Mouse (Mus musculus): ENCODE results near the gene Cacna1e. TPM values are rescaled to one million over a fixed set of nuclear protein-coding genes. Genes with fewer than 3 reads are reported as not detected.

Gene Cacna1e
- polyA plus RNA-seq, 1 experiment from 2014 or later: 7.8 TPM

DNA sequence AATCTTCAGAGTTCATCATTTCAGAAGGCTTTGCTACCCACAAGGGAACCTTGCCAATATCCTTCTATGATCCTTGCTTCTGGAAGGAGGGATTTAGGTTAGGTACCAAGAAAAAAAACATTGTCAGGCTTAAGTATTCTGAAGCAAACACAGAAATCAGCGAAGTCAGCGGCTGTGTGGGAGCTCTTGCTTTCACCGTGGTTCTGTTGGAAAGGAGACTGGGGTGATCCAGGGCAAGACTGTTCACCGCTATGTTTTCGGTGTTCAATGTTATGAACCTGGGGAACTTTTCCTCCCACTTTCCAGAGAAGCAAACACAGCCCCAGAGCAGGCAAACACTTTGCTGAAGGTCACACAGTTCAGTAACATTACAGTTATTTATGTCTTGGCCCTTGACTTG, 383.4 kb downstream of the Cacna1e start:
- WGBS: 79% methylated on average over 5 of the region's 5 CpGs
- ATAC-seq (ENCODE audit: low FRiP score): peak; percentile 49; the same call in 1 of the 2 replicates
- peaks cover 11% of the 10 kb centered on the region for H3K4me1 ChIP-seq (replicated peaks)

DNA sequence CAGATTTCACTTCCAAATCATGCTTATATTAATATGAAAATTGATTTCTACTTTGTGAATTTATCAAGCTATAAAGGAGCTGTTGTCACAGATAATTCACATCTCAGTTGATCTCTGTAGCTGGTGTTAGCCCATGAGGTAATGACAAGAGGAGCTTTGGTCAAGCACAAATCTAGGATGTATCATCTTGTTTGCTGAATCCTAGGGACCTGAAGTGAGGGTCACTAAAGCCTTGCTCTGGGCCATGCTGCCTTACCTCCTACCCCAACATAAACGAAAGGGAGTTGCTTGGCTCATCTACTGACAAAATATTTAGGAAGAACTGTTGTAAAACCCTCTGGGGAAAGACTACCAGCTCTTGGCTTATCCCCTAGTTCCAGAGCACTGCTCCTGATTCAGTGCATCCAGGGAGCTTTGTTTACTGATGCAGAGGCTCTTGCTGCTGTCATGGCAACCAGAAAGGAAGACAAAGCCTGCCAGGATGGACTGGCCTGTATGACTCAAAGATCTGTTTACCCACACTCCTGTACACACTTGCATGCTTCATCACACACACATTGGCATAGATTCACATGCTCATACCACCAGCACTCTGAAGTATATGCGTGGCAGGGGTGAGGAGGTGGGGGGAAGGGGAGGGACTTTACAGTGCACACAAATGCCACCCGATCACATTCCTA, 384.0 kb downstream of the Cacna1e start:
- H3K36me3 ChIP-seq: no peaks in the 10 kb centered on the region
- peak; percentile 91 for ATAC-seq (ENCODE audit: low FRiP score)
- H3K27me3 ChIP-seq: no peaks in the 10 kb centered on the region
- no peak overlapping the region for H3K9ac ChIP-seq
- no peaks in the 10 kb centered on the region for H3K9me3 ChIP-seq
- WGBS: 27% methylated on average over 3 of the region's 3 CpGs
- peaks cover 11% of the 10 kb centered on the region for H3K4me1 ChIP-seq (replicated peaks)
- peak overlapping the region; percentile 56 for H3K27ac ChIP-seq
- H3K4me2 ChIP-seq: no peak overlapping the region
- no peak overlapping the region for H3K4me3 ChIP-seq

More for the DNA sequence above, 383.4 kb downstream of the Cacna1e start:
- Histone ChIP-seq H3K9ac (no peak overlapping the region), H3K27ac (peak overlapping the region; percentile 56), H3K9me3 (no peaks in the 10 kb centered on the region), H3K36me3 (no peaks in the 10 kb centered on the region), H3K4me3 (no peak overlapping the region), H3K4me2 (no peak overlapping the region), H3K27me3 (no peaks in the 10 kb centered on the region)

DNA sequence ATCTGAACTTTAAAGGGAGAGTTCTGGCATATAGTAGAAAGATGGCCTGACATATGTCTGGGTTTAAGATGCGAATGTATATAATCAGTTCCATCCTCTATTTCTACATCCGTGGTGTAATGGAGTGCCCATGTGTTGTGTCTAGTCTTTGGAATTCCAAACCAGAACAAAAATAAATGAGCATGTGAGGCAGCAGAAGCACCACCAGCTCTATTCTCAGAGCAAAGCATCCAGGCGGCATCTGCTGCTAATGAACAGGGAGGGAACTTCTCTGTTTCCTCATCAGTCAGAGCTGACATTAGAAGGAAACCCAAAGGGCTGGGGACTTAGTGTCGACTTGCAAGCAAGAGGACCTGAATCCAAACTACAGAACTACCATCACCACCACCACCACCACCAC, 385.5 kb downstream of the Cacna1e start:
- no peak overlapping the region for H3K4me3 ChIP-seq
- no peak overlapping the region for H3K4me2 ChIP-seq
- no peaks in the 10 kb centered on the region for H3K9me3 ChIP-seq
- H3K36me3 ChIP-seq: no peaks in the 10 kb centered on the region
- WGBS: 66% methylated on average over 4 of the region's 4 CpGs
- H3K4me1 ChIP-seq (replicated peaks): peaks cover 7% of the 10 kb centered on the region
- H3K27ac ChIP-seq: no peak overlapping the region
- H3K27me3 ChIP-seq: no peaks in the 10 kb centered on the region
- no peak for ATAC-seq (ENCODE audit: low FRiP score)
- no peak overlapping the region for H3K9ac ChIP-seq

GRCm38 (mm10) chr1:154491071-154491470, 393.2 kb downstream of the Cacna1e start:
- no peaks in the 10 kb centered on the region for H3K36me3 ChIP-seq
- H3K27ac ChIP-seq: no peak overlapping the region
- no peak overlapping the region for H3K4me2 ChIP-seq
- H3K9ac ChIP-seq: no peak overlapping the region
- no peak for ATAC-seq (ENCODE audit: low FRiP score)
- 62% methylated on average over 6 of the region's 6 CpGs for WGBS
- H3K27me3 ChIP-seq: no peaks in the 10 kb centered on the region
- H3K4me1 ChIP-seq (replicated peaks): no peaks in the 10 kb centered on the region
- no peaks in the 10 kb centered on the region for H3K9me3 ChIP-seq
- no peak overlapping the region for H3K4me3 ChIP-seq

- 88% methylated on average over 2 of the region's 2 CpGs for WGBS
Measured at GRCm38 (mm10) chr1:154476671-154477070, 407.6 kb downstream of the Cacna1e start.

GRCm38 (mm10) chr1:154475706-154476105, 408.6 kb downstream of the Cacna1e start:
- H3K27ac ChIP-seq: no peak overlapping the region
- no peaks in the 10 kb centered on the region for H3K27me3 ChIP-seq
- H3K9me3 ChIP-seq: no peaks in the 10 kb centered on the region
- no peak overlapping the region for H3K4me3 ChIP-seq
- no peaks in the 10 kb centered on the region for H3K4me1 ChIP-seq (replicated peaks)
- no peak overlapping the region for H3K4me2 ChIP-seq
- ATAC-seq (ENCODE audit: low FRiP score): no peak
- no peak overlapping the region for H3K9ac ChIP-seq
- peaks cover 11% of the 10 kb centered on the region; the same call in 1 of the 2 replicates for H3K36me3 ChIP-seq
- WGBS: 93% methylated on average over 2 of the region's 2 CpGs

More at GRCm38 (mm10) chr1:154476671-154477070, 407.6 kb downstream of the Cacna1e start:
- Histone ChIP-seq H3K9ac (no peak overlapping the region), H3K36me3 (peaks cover 8% of the 10 kb centered on the region; the same call in 1 of the 2 replicates), H3K27me3 (no peaks in the 10 kb centered on the region), H3K27ac (no peak overlapping the region), H3K9me3 (no peaks in the 10 kb centered on the region), H3K4me2 (no peak overlapping the region), H3K4me1 (replicated peaks) (no peaks in the 10 kb centered on the region), H3K4me3 (no peak overlapping the region)
- no peak for ATAC-seq (ENCODE audit: low FRiP score)

DNA sequence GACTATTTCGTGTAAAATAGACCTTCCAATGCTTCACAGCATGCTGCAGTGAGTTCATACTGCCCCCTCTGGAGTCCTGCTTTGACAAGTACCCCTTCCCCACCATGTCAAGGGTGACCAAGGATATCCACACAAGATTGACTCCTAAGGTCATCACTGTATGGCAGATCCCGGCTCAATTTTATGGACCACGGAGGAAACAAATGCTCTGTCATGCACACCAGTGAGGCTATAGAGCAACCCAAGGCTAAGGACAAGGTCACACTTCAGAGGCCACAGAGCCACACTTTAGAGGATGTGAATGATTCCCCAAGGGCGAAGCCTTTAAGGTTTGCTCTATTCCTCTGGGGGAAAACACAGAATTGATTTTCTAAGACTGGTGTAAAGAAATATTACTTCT, 410.1 kb downstream of the Cacna1e start:
- H3K9ac ChIP-seq: no peak overlapping the region
- H3K4me2 ChIP-seq: no peak overlapping the region
- H3K36me3 ChIP-seq: peaks cover 11% of the 10 kb centered on the region; the same call in 1 of the 2 replicates
- H3K9me3 ChIP-seq: no peaks in the 10 kb centered on the region
- WGBS: 80% methylated on average over 4 of the region's 4 CpGs
- no peak for ATAC-seq (ENCODE audit: low FRiP score)
- H3K4me3 ChIP-seq: no peak overlapping the region
- H3K27me3 ChIP-seq: no peaks in the 10 kb centered on the region
- no peak overlapping the region for H3K27ac ChIP-seq
- no peaks in the 10 kb centered on the region for H3K4me1 ChIP-seq (replicated peaks)

DNA sequence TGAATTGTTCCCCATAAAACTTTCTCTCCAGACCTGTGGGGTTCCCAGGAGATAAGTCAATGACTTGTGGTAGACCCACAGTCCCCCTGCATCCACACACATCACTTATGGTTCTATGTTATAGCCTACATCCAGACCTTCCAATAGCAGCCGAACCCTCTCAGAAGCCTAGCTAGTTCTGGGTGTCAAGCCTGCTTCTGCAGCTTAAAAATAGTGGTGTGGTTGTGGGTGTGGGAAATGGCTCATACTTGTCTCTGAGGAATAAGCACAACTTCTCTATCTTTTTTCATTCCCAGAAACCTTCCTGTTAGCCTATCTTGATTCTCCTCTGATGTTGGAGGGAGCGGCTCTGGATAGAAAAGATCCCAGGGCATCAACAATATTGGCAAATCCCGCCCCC, 417.0 kb downstream of the Cacna1e start:
- Histone ChIP-seq H3K36me3 (peaks cover 35% of the 10 kb centered on the region; the same call in 1 of the 2 replicates), H3K9ac (no peak overlapping the region), H3K27me3 (no peaks in the 10 kb centered on the region), H3K4me3 (no peak overlapping the region), H3K4me2 (no peak overlapping the region), H3K9me3 (no peaks in the 10 kb centered on the region), H3K4me1 (replicated peaks) (no peaks in the 10 kb centered on the region), H3K27ac (no peak overlapping the region)
- 87% methylated on average over 3 of the region's 3 CpGs for WGBS
- no peak for ATAC-seq (ENCODE audit: low FRiP score)

- no peak overlapping the region for H3K4me3 ChIP-seq
- H3K9ac ChIP-seq: no peak overlapping the region
- 80% methylated on average over 5 of the region's 5 CpGs for WGBS
- peaks cover 20% of the 10 kb centered on the region; the same call in 1 of the 2 replicates for H3K36me3 ChIP-seq
- no peak overlapping the region for H3K4me2 ChIP-seq
- no peaks in the 10 kb centered on the region for H3K9me3 ChIP-seq
- ATAC-seq (ENCODE audit: low FRiP score): no peak
- H3K27ac ChIP-seq: no peak overlapping the region
- no peaks in the 10 kb centered on the region for H3K4me1 ChIP-seq (replicated peaks)
- no peaks in the 10 kb centered on the region for H3K27me3 ChIP-seq
Measured at GRCm38 (mm10) chr1:154461521-154461920, 422.8 kb downstream of the Cacna1e start.

DNA sequence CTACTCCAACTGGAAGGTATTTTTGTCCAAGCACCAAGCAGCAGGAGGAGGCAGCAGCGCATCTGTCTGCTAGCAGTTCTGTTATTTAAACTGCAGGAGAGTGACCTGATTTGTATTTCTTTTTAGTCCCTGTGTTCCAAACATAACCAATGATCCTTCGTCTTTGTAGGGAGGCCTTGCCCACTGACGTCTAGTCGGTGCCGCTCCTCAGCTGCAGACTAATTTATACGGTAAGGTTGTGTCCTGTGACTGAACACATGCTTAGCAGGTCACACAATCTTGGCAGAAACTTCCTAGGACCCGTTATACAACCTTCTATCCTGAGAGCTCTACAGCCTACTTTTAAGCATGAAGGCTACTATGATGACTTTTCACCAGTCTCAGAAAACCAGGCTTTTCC, 424.2 kb downstream of the Cacna1e start:
- Histone ChIP-seq H3K36me3 (peaks cover 10% of the 10 kb centered on the region; the same call in 1 of the 2 replicates), H3K4me1 (replicated peaks) (no peaks in the 10 kb centered on the region)
- 85% methylated on average over 7 of the region's 7 CpGs for WGBS

DNA sequence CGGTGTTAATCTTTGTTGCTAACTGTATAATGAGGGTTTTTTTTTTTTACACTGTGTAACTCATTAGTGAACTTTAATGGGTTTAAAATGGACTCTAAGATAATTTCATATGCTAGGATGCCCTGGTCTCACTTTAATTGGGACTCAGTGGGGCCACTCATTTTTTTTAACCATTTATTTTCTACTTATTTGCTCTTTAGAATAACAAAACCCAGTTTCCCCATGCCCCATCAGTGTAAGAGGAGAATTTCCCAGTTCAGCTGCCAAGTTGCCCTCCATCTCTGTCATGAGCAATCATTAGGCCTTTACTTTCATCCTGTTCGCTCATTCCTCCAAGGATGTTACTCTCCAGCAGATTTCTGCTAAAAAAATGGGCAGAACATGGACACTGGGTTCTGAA, 425.7 kb downstream of the Cacna1e start:
- ATAC-seq (ENCODE audit: low FRiP score): no peak
- WGBS: 82% methylated on average over 2 of the region's 2 CpGs
- H3K4me3 ChIP-seq: no peak overlapping the region

More for the DNA sequence above, 424.2 kb downstream of the Cacna1e start:
- H3K4me2 ChIP-seq: no peak overlapping the region
- H3K4me3 ChIP-seq: no peak overlapping the region
- H3K9me3 ChIP-seq: no peaks in the 10 kb centered on the region
- no peak overlapping the region for H3K9ac ChIP-seq
- no peaks in the 10 kb centered on the region for H3K27me3 ChIP-seq
- ATAC-seq (ENCODE audit: low FRiP score): no peak
- no peak overlapping the region for H3K27ac ChIP-seq

DNA sequence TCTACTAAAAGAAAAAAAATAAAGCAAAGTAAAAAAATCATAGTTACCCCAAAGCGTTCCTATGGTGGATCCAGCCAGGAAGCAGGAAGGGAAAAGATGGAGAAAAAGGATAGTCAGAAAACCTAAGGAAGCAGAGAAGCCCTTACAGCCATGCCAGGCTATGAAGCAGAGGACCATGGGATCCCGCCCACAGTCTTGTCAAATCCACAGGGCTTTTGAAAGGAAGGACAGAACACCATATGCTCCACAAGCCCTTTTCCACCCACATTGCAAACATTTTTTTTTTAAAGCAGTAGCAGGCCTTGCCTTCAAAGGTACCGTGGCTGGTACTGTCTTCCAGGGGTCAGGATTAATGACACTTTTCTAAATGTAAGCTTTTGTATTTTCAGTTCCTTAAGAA, 433.5 kb downstream of the Cacna1e start:
- no peak overlapping the region for H3K4me3 ChIP-seq
- ATAC-seq (ENCODE audit: low FRiP score): no peak
- WGBS: 90% methylated on average over 3 of the region's 3 CpGs
- H3K27me3 ChIP-seq: no peaks in the 10 kb centered on the region
- H3K27ac ChIP-seq: no peak overlapping the region
- H3K4me2 ChIP-seq: no peak overlapping the region
- H3K36me3 ChIP-seq: peaks cover 5% of the 10 kb centered on the region; the same call in 1 of the 2 replicates
- H3K4me1 ChIP-seq (replicated peaks): no peaks in the 10 kb centered on the region
- no peaks in the 10 kb centered on the region for H3K9me3 ChIP-seq
- H3K9ac ChIP-seq: no peak overlapping the region

More for the DNA sequence above, 425.7 kb downstream of the Cacna1e start:
- no peaks in the 10 kb centered on the region for H3K27me3 ChIP-seq
- H3K27ac ChIP-seq: no peak overlapping the region
- no peaks in the 10 kb centered on the region for H3K9me3 ChIP-seq
- no peaks in the 10 kb centered on the region for H3K4me1 ChIP-seq (replicated peaks)
- H3K4me2 ChIP-seq: no peak overlapping the region
- H3K9ac ChIP-seq: no peak overlapping the region
- peaks cover 8% of the 10 kb centered on the region; the same call in 1 of the 2 replicates for H3K36me3 ChIP-seq

- no peak overlapping the region for H3K9ac ChIP-seq
- H3K9me3 ChIP-seq: no peaks in the 10 kb centered on the region
- no peak overlapping the region for H3K4me3 ChIP-seq
- H3K36me3 ChIP-seq: peaks cover 10% of the 10 kb centered on the region; the same call in 1 of the 2 replicates
- H3K4me1 ChIP-seq (replicated peaks): no peaks in the 10 kb centered on the region
- no peak for ATAC-seq (ENCODE audit: low FRiP score)
- H3K4me2 ChIP-seq: no peak overlapping the region
- no peak overlapping the region for H3K27ac ChIP-seq
- H3K27me3 ChIP-seq: no peaks in the 10 kb centered on the region
- 46% methylated on average over 3 of the region's 3 CpGs for WGBS
Measured at GRCm38 (mm10) chr1:154446456-154446855, 437.8 kb downstream of the Cacna1e start.
